Mouse (Mus musculus): Measurements from ENCODE around the gene Cemip. TPM values are rescaled to one million over a fixed set of nuclear protein-coding genes. Genes with fewer than 3 reads are reported as not detected.

Cemip gene
- polyA plus RNA-seq, 1 experiment from 2014 or later = 0.41 TPM

GRCm38 (mm10) chr7:84085049-84085945 lies 1.0 kb downstream of the Cemip start:
- H3K9me3 ChIP-seq = no peaks in the 10 kb centered on the region
- H3K27me3 ChIP-seq (ENCODE audit: insufficient read depth, poor library complexity, severe bottlenecking) = peaks cover 42% of the 10 kb centered on the region
- H3K27ac ChIP-seq = no peak overlapping the region
- peak; percentile 78 for DNase-seq (ENCODE audit: low spot score)
- peak overlapping the region; percentile 58 for H3K4me3 ChIP-seq
- H3K4me1 ChIP-seq = peaks cover 17% of the 10 kb centered on the region; the same call in 1 of the 2 replicates
- no peaks in the 10 kb centered on the region for H3K36me3 ChIP-seq
- 5% methylated on average over 39 of the region's 39 CpGs for WGBS

GRCm38 (mm10) chr7:84077257-84078013 lies 8.9 kb downstream of the Cemip start:
- WGBS = 77% methylated on average over 7 of the region's 7 CpGs
- Histone ChIP-seq H3K27ac (no peak overlapping the region), H3K9me3 (no peaks in the 10 kb centered on the region), H3K36me3 (no peaks in the 10 kb centered on the region), H3K27me3 (ENCODE audit: insufficient read depth, poor library complexity, severe bottlenecking) (no peaks in the 10 kb centered on the region), H3K4me1 (no peaks in the 10 kb centered on the region), H3K4me3 (no peak overlapping the region)
- DNase-seq (ENCODE audit: low spot score) = no peak

GRCm38 (mm10) chr7:84074266-84074665 lies 12.0 kb downstream of the Cemip start:
- no peaks in the 10 kb centered on the region for H3K9me3 ChIP-seq
- no peak overlapping the region for H3K27ac ChIP-seq
- no peaks in the 10 kb centered on the region for H3K27me3 ChIP-seq (ENCODE audit: insufficient read depth, poor library complexity, severe bottlenecking)
- H3K4me1 ChIP-seq = no peaks in the 10 kb centered on the region
- DNase-seq (ENCODE audit: low spot score) = no peak
- no peak overlapping the region for H3K4me3 ChIP-seq
- 37% methylated on average over 8 of the region's 8 CpGs for WGBS
- H3K36me3 ChIP-seq = no peaks in the 10 kb centered on the region

- Histone ChIP-seq H3K27me3 (ENCODE audit: insufficient read depth, poor library complexity, severe bottlenecking) (no peaks in the 10 kb centered on the region), H3K27ac (no peak overlapping the region), H3K36me3 (no peaks in the 10 kb centered on the region), H3K9me3 (no peaks in the 10 kb centered on the region), H3K4me1 (no peaks in the 10 kb centered on the region), H3K4me3 (no peak overlapping the region)
- 71% methylated on average over 3 of the region's 3 CpGs for WGBS
- DNase-seq (ENCODE audit: low spot score) = no peak
Observed at GRCm38 (mm10) chr7:84073856-84074255, 12.4 kb downstream of the Cemip start.

- no peaks in the 10 kb centered on the region for H3K4me1 ChIP-seq
- no peak overlapping the region for H3K4me3 ChIP-seq
- 70% methylated on average over 5 of the region's 5 CpGs for WGBS
- H3K9me3 ChIP-seq = no peaks in the 10 kb centered on the region
- no peak for DNase-seq (ENCODE audit: low spot score)
- H3K36me3 ChIP-seq = no peaks in the 10 kb centered on the region
- no peaks in the 10 kb centered on the region for H3K27me3 ChIP-seq (ENCODE audit: insufficient read depth, poor library complexity, severe bottlenecking)
- peak overlapping the region; percentile 3; the same call in 1 of the 2 replicates for H3K27ac ChIP-seq
Observed at GRCm38 (mm10) chr7:84068931-84069330, 17.4 kb downstream of the Cemip start.

- H3K27ac ChIP-seq = no peak overlapping the region
- H3K27me3 ChIP-seq (ENCODE audit: insufficient read depth, poor library complexity, severe bottlenecking) = no peaks in the 10 kb centered on the region; the same call in 1 of the 2 replicates
- H3K36me3 ChIP-seq = no peaks in the 10 kb centered on the region
- WGBS = 81% methylated on average over 7 of the region's 7 CpGs
- no peak overlapping the region for H3K4me3 ChIP-seq
- no peaks in the 10 kb centered on the region for H3K9me3 ChIP-seq
- DNase-seq (ENCODE audit: low spot score) = no peak
- H3K4me1 ChIP-seq = no peaks in the 10 kb centered on the region
Observed at GRCm38 (mm10) chr7:84059799-84060198, 26.5 kb downstream of the Cemip start.

- Histone ChIP-seq H3K27ac (no peak overlapping the region), H3K9me3 (no peaks in the 10 kb centered on the region), H3K4me3 (no peak overlapping the region), H3K36me3 (no peaks in the 10 kb centered on the region), H3K27me3 (ENCODE audit: insufficient read depth, poor library complexity, severe bottlenecking) (no peaks in the 10 kb centered on the region; the same call in 1 of the 2 replicates), H3K4me1 (no peaks in the 10 kb centered on the region)
- DNase-seq (ENCODE audit: low spot score) = no peak
- WGBS = 80% methylated on average over 7 of the region's 7 CpGs
Observed at GRCm38 (mm10) chr7:84055961-84056629, 30.2 kb downstream of the Cemip start.

- H3K4me1 ChIP-seq = no peaks in the 10 kb centered on the region
- no peak overlapping the region for H3K4me3 ChIP-seq
- 83% methylated on average over 7 of the region's 7 CpGs for WGBS
- H3K27me3 ChIP-seq (ENCODE audit: insufficient read depth, poor library complexity, severe bottlenecking) = no peaks in the 10 kb centered on the region; the same call in 1 of the 2 replicates
- no peaks in the 10 kb centered on the region for H3K9me3 ChIP-seq
- H3K36me3 ChIP-seq = no peaks in the 10 kb centered on the region
- no peak overlapping the region for H3K27ac ChIP-seq
- DNase-seq (ENCODE audit: low spot score) = no peak
Observed at GRCm38 (mm10) chr7:84053856-84054255, 32.4 kb downstream of the Cemip start.

GRCm38 (mm10) chr7:84051423-84051822 lies 34.9 kb downstream of the Cemip start:
- no peak for DNase-seq (ENCODE audit: low spot score)
- Histone ChIP-seq H3K4me3 (no peak overlapping the region), H3K9me3 (no peaks in the 10 kb centered on the region), H3K27ac (no peak overlapping the region), H3K4me1 (no peaks in the 10 kb centered on the region), H3K36me3 (no peaks in the 10 kb centered on the region), H3K27me3 (ENCODE audit: insufficient read depth, poor library complexity, severe bottlenecking) (no peaks in the 10 kb centered on the region)
- WGBS = 83% methylated on average over 4 of the region's 4 CpGs

GRCm38 (mm10) chr7:84045546-84045945 lies 40.8 kb downstream of the Cemip start:
- no peaks in the 10 kb centered on the region for H3K9me3 ChIP-seq
- no peak for DNase-seq (ENCODE audit: low spot score)
- H3K4me1 ChIP-seq = no peaks in the 10 kb centered on the region
- no peaks in the 10 kb centered on the region for H3K36me3 ChIP-seq
- no peaks in the 10 kb centered on the region for H3K27me3 ChIP-seq (ENCODE audit: insufficient read depth, poor library complexity, severe bottlenecking)
- H3K4me3 ChIP-seq = no peak overlapping the region
- WGBS = 69% methylated on average over 4 of the region's 4 CpGs
- no peak overlapping the region for H3K27ac ChIP-seq

GRCm38 (mm10) chr7:84044581-84045290 lies 41.6 kb downstream of the Cemip start:
- no peaks in the 10 kb centered on the region for H3K36me3 ChIP-seq
- H3K4me1 ChIP-seq = no peaks in the 10 kb centered on the region
- no peaks in the 10 kb centered on the region for H3K9me3 ChIP-seq
- H3K4me3 ChIP-seq = no peak overlapping the region
- DNase-seq (ENCODE audit: low spot score) = no peak
- H3K27ac ChIP-seq = no peak overlapping the region
- WGBS = 83% methylated on average over 4 of the region's 4 CpGs
- no peaks in the 10 kb centered on the region for H3K27me3 ChIP-seq (ENCODE audit: insufficient read depth, poor library complexity, severe bottlenecking)

GRCm38 (mm10) chr7:84042726-84043125 lies 43.6 kb downstream of the Cemip start:
- 71% methylated on average over 1 of the region's 1 CpGs for WGBS
- no peaks in the 10 kb centered on the region for H3K9me3 ChIP-seq
- 0 out of 2 replicates have a peak, but pooled peaks cover 7% of the 10 kb centered on the region for H3K27me3 ChIP-seq (ENCODE audit: insufficient read depth, poor library complexity, severe bottlenecking)
- H3K36me3 ChIP-seq = no peaks in the 10 kb centered on the region
- no peak for DNase-seq (ENCODE audit: low spot score)
- H3K27ac ChIP-seq = no peak overlapping the region
- no peak overlapping the region for H3K4me3 ChIP-seq
- H3K4me1 ChIP-seq = no peaks in the 10 kb centered on the region
